Mouse (Mus musculus): ENCODE results near the gene Kctd6.
"Not testable (repeated sequence)": the region's sequence is repeated elsewhere in the genome, so short reads cannot be mapped to it uniquely, and the experiment has no call there.

Kctd6 gene

GRCm38 (mm10) chr14:8246878-8247277 lies 32.9 kb downstream of the Kctd6 start:
- in situ Hi-C loops (cut with MboI; ENCODE audit: low sequenced_read_pairs), result no loop called here

- in situ Hi-C loops (cut with MboI; ENCODE audit: low sequenced_read_pairs), result no loop called here
Observed at GRCm38 (mm10) chr14:8249206-8249605, 35.3 kb downstream of the Kctd6 start.

- in situ Hi-C loops (cut with MboI; ENCODE audit: low sequenced_read_pairs), result no loop called here
Observed at GRCm38 (mm10) chr14:8250141-8250871, 36.4 kb downstream of the Kctd6 start.

GRCm38 (mm10) chr14:8251330-8251885 lies 37.5 kb downstream of the Kctd6 start:
- in situ Hi-C loops (cut with MboI; ENCODE audit: low sequenced_read_pairs), result no loop called here

- in situ Hi-C loops (cut with MboI; ENCODE audit: low sequenced_read_pairs), result no loop called here
Observed at GRCm38 (mm10) chr14:8255076-8255729, 41.3 kb downstream of the Kctd6 start.

- in situ Hi-C loops (cut with MboI; ENCODE audit: low sequenced_read_pairs), result no loop called here
Observed at GRCm38 (mm10) chr14:8256072-8256471, 42.1 kb downstream of the Kctd6 start.

- in situ Hi-C loops (cut with MboI; ENCODE audit: low sequenced_read_pairs), result no loop called here
Observed at GRCm38 (mm10) chr14:8256881-8257280, 42.9 kb downstream of the Kctd6 start.

GRCm38 (mm10) chr14:8257521-8258334 lies 43.8 kb downstream of the Kctd6 start:
- in situ Hi-C loops (cut with MboI; ENCODE audit: low sequenced_read_pairs), result no loop called here

GRCm38 (mm10) chr14:8258335-8258627 lies 44.3 kb downstream of the Kctd6 start:
- in situ Hi-C loops (cut with MboI; ENCODE audit: low sequenced_read_pairs), result no loop called here

GRCm38 (mm10) chr14:8258752-8259151 lies 44.8 kb downstream of the Kctd6 start:
- in situ Hi-C loops (cut with MboI; ENCODE audit: low sequenced_read_pairs), result no loop called here

GRCm38 (mm10) chr14:8259166-8259565 lies 45.2 kb downstream of the Kctd6 start, which contains the start of gene Acox2:
TSS of gene Acox2 (minus strand) at chr14:8259353.
- in situ Hi-C loops (cut with MboI; ENCODE audit: low sequenced_read_pairs), result no loop called here

GRCm38 (mm10) chr14:8260214-8260613 lies 46.3 kb downstream of the Kctd6 start:
- in situ Hi-C loops (cut with MboI; ENCODE audit: low sequenced_read_pairs), result no loop called here

- in situ Hi-C loops (cut with MboI; ENCODE audit: low sequenced_read_pairs), result no loop called here
Observed at GRCm38 (mm10) chr14:8262242-8262641, 48.3 kb downstream of the Kctd6 start.

- in situ Hi-C loops (cut with MboI; ENCODE audit: low sequenced_read_pairs), result no loop called here
Observed at GRCm38 (mm10) chr14:8264378-8264777, 50.4 kb downstream of the Kctd6 start.

GRCm38 (mm10) chr14:8271281-8271680 lies 57.3 kb downstream of the Kctd6 start:
- in situ Hi-C loops (cut with MboI; ENCODE audit: low sequenced_read_pairs), result not testable (repeated sequence)
